Mouse (Mus musculus): ENCODE results near the gene Creld2.

Creld2 gene

DNA sequence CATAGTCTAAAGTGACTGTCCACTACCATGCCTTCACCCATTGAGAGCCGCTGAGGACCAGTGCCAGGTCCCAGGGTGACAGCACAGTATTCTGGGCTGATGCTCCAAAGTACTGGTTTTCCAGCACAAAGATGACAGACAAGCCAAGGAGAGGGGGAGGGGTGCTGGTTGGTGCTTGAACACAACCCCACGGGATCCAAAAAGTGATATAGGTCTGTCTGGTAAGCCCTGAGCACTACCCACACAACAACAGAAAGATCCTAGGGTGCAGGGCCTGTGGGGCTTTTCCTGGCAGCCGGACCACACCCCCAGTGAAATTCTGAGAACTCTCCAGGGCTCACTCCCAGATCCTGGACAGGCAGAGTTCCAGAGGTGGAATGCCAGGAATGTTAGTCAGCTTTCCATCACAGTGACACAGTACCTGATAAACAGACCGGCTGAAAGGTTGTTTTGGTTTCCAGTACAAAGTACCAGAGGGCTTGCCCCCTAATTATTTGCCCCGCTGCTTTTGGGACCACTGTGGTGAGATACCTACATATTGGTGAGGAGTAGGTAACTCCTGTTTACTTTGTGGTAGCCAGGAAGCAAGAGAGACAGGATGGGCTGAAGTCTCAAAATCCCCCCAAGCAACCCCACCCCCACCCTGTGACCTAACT, 48.0 kb downstream of the Creld2 start:
- DNase-seq (ENCODE audit: low spot score in 2 of 2) = no peak

DNA sequence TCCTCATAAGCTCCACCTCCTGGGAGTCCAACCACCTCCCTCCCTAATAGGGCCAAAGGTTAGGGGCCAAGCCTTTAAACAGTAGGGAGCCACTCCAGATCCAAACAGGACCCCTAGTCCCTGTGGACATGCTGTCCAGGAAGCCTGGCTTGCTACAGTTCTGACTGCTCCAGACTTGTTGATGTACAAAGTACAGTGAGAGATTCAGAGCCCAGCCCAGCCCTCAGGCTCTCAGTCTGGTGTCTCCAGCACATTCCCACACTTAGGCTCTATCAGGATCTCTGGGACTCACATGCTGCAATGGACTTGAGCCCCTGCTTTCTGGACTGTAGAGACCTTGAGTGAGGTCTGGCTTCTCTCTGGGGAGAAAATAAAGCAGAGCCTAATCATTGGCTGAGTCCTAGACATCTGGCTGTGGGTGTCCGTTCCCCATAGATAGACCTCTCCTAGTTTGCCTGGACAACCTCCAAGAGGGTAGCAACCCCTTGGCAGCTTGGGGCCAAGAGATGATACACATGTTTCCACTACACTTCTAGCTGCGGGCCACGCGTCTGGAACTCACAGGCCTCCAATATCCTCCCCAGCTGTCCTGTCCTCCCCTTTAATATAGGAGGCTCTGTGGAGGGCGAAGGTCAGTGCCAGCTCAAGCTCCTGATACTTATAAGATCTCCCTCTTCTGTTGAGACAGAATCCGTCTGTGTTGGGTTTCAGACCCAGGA, 48.7 kb downstream of the Creld2 start:
- DNase-seq (ENCODE audit: low spot score in 2 of 2) = no peak

DNA sequence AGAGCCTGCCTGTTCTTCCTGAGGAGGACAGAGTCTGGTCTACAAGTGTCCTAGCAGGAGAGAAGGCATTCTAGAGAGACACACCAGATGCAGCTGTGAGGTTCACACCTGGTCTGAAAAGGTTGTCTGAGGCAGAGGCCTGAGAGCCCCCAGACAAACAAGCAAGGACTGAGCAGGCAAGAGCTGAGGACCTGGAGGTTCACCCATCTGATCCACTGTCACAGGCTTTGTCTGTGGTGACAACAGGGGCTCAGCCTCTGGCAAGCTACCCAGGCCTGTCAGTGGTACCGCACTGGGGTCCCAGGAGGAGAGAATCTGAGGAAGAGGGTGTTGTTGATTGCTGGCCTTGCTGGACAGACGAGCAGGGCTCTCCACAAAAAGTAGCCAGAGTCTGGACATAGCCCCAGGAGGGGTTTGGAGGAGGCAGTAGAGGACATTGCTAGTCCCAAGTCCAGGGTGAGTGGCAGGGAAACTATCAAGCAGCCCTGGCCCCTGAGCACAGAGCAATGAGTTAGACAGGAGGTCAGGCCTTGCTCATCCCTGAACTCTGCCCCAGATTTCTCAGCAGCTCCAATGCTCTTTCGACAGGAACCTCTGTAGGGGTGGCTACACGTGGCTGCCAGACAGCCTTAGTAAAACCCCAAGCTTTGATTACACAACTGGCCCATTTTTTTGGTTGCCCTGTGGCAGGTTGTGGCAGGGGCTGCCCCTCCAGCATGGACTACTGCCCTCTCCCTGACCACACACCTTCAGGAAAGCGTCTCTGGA, 51.2 kb downstream of the Creld2 start:
- no peak for DNase-seq (ENCODE audit: low spot score in 2 of 2)

DNA sequence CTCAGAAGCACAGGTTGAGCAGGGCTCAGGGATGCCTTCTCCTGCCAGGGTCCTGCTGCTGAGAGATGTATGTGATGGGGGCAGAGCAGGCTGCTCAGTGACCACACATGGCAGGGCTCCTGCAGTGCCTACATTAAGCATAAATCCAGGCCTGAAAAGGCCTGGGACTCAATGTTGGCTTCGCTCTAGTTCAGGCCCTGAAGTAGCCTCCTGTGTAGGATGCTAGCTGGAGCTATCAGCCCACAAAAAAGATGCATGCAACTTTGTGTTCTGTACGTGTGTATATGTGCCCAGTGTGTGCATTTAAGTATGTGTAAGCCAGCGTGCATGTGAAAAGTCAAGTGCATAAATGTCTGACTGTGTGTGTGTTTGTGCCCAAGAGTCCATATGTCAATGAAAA, 54.6 kb downstream of the Creld2 start:
- DNase-seq (ENCODE audit: low spot score in 2 of 2) = no peak

DNA sequence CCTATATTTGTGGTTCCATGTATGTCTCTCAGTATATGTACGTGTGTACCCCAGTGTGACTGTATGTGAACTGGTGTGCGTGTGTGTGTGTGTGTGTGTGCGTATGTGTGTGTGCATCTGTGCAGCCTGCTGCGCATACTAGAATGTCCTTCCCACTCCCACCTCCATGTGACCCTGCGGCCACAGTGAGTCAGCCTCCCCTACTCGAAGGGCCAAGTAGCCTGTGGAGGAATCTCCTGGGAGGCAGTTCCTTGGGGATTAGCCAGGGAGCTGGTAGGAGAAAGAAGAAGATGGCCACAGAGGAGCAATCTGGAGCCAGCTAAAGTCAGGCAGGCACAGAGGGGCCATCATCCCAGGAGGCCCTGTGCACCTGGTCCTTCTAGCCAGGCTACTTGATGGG, 55.0 kb downstream of the Creld2 start:
- no peak for DNase-seq (ENCODE audit: low spot score in 2 of 2)

DNA sequence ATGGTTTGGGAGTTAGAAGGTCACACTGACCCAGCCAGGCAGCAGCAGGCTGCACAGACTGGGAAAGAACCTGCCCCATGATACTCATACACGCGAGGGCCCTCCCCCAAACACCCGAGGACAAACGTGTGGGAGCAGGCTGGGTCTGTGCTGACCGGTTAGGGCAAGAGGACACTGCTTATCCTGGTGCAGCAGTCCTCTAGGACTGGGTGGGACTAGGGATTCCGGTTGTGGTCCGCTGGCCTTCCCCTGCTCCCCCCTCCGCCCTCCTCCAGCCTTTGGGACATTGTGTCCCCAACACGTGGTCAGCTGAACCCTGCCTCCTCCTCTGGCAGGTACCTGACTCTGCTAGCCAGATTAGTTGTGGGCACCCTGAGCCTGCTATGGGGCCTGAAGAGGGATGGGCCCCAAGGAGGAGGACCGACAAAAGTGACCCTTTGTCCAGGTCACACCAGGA, 56.2 kb downstream of the Creld2 start:
- no peak for DNase-seq (ENCODE audit: low spot score in 2 of 2)

Data from left cerebral cortex, adult 9 months (tissue).